Mouse (Mus musculus): Measurements from ENCODE around the gene Avil. TPM values are rescaled to one million over a fixed set of nuclear protein-coding genes. Genes with fewer than 3 reads are reported as not detected.
A peak's percentile ranks its signal among the peaks of the same experiment; 100 is the strongest.

The Avil gene
- polyA plus RNA-seq, 1 experiment from 2014 or later, result 0.55 TPM

GRCm38 (mm10) chr10:127062503-127062902, 62.0 kb downstream of the Avil start:
- H3K9me3 ChIP-seq (replicated peaks), result no peaks in the 10 kb centered on the region
- WGBS, result 66% methylated on average over 5 of the region's 5 CpGs
- peaks cover 26% of the 10 kb centered on the region for H3K36me3 ChIP-seq
- 0 out of 2 replicates have a peak overlapping the region, but pooled peaks have one; percentile 45 for H3K27ac ChIP-seq
- ATAC-seq (replicated peaks; ENCODE audit: insufficient number of reproducible peaks, insufficient read depth, low FRiP score, low read depth), result no peak
- H3K9ac ChIP-seq, result no peak overlapping the region
- no peak overlapping the region; the same call in 1 of the 2 replicates for H3K4me3 ChIP-seq
- H3K4me2 ChIP-seq, result no peak overlapping the region
- H3K4me1 ChIP-seq (replicated peaks), result peaks cover 37% of the 10 kb centered on the region
- peaks cover 48% of the 10 kb centered on the region for H3K27me3 ChIP-seq

GRCm38 (mm10) chr10:127063239-127063872, 62.8 kb downstream of the Avil start, which contains the start of gene Cdk4:
Gene Cdk4 (plus strand): TSS chr10:127063534.
- Histone ChIP-seq H3K9ac (peak within 1 kb of the TSS; percentile 93), H3K4me1 (replicated peaks) (peaks cover 38% of the 10 kb centered on the region), H3K36me3 (peaks cover 34% of the 10 kb centered on the region), H3K4me2 (peak within 1 kb of the TSS; percentile 80), H3K27me3 (peaks cover 40% of the 10 kb centered on the region), H3K27ac (peak within 1 kb of the TSS; percentile 86), H3K4me3 (peak within 1 kb of the TSS; percentile 80), H3K9me3 (replicated peaks) (no peaks in the 10 kb centered on the region)
- ATAC-seq (replicated peaks; ENCODE audit: insufficient number of reproducible peaks, insufficient read depth, low FRiP score, low read depth), result peak; percentile 90
- under 1% methylated on average over 46 of the region's 46 CpGs for WGBS

DNA sequence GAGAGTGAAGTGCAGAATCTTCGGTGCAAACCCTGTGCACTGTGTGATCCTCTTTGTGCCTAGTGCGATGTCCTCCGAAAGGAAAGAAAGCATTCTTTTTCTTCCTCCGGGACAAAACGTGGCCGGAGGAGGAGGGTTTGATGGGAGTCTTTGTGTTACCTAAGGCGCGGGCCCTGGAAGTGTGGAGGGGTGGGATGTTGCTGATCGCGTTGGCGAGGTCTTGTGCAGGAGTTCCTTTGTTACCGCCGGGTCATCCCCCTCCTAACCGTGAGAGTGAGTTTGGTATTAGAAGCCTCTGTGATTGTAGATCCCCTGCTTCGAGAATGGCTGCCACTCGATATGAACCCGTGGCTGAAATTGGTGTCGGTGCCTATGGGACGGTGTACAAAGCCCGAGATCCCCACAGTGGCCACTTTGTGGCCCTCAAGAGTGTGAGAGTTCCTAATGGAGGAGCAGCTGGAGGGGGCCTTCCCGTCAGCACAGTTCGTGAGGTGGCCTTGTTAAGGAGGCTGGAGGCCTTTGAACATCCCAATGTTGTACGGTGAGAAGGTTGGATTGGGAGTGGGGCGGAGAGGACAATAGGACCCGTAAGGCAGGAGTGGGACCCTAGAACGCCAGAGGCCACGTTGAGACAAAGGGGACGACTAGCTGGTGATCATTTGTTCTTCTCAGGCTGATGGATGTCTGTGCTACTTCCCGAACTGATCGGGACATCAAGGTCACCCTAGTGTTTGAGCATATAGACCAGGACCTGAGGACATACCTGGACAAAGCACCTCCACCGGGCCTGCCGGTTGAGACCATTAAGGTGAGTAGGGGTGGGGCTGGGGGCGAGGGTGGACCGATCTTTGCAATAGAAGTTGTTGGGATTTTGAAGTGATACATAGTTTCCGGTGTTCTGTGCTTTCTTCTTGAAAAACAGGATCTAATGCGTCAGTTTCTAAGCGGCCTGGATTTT, 63.7 kb downstream of the Avil start:
- 10% methylated on average over 37 of the region's 37 CpGs for WGBS
- Histone ChIP-seq H3K9ac (peak overlapping the region; percentile 93), H3K27ac (peak overlapping the region; percentile 86), H3K27me3 (peaks cover 32% of the 10 kb centered on the region), H3K4me1 (replicated peaks) (peaks cover 38% of the 10 kb centered on the region), H3K4me2 (peak overlapping the region; percentile 80), H3K36me3 (peaks cover 38% of the 10 kb centered on the region), H3K4me3 (peak overlapping the region; percentile 80), H3K9me3 (replicated peaks) (no peaks in the 10 kb centered on the region)
- no peak for ATAC-seq (replicated peaks; ENCODE audit: insufficient number of reproducible peaks, insufficient read depth, low FRiP score, low read depth)

DNA sequence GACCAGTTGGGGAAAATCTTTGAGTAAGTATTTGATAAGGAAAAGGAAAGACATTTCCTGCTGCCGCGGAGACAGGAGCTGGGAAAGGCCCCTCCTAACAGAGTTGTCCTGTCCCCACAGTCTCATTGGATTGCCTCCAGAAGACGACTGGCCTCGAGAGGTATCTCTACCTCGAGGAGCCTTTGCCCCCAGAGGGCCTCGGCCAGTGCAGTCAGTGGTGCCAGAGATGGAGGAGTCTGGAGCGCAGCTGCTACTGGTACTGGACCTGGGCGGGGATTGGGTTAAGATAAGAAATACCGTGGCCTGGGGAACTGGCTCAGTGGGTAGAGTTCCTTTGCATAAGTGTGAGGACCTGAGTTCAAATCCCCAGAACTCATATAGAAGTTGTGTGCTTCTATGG, 65.5 kb downstream of the Avil start:
- Histone ChIP-seq H3K4me3 (no peak overlapping the region), H3K9ac (no peak overlapping the region), H3K27ac (peak overlapping the region; percentile 28; the same call in 1 of the 2 replicates), H3K9me3 (replicated peaks) (no peaks in the 10 kb centered on the region), H3K4me1 (replicated peaks) (peaks cover 32% of the 10 kb centered on the region), H3K4me2 (no peak overlapping the region), H3K36me3 (peaks cover 38% of the 10 kb centered on the region), H3K27me3 (peaks cover 15% of the 10 kb centered on the region)
- no peak for ATAC-seq (replicated peaks; ENCODE audit: insufficient number of reproducible peaks, insufficient read depth, low FRiP score, low read depth)
- WGBS, result 58% methylated on average over 9 of the region's 9 CpGs

- Histone ChIP-seq H3K4me3 (no peak overlapping the region), H3K4me1 (replicated peaks) (peaks cover 36% of the 10 kb centered on the region), H3K4me2 (no peak overlapping the region), H3K27me3 (peaks cover 9% of the 10 kb centered on the region), H3K9me3 (replicated peaks) (no peaks in the 10 kb centered on the region), H3K9ac (no peak overlapping the region), H3K27ac (no peak overlapping the region), H3K36me3 (peaks cover 38% of the 10 kb centered on the region)
- 88% methylated on average over 14 of the region's 14 CpGs for WGBS
- no peak for ATAC-seq (replicated peaks; ENCODE audit: insufficient number of reproducible peaks, insufficient read depth, low FRiP score, low read depth)
These were observed 66.1 kb downstream of the Avil start for GRCm38 (mm10) chr10:127066519-127067018.

- H3K27ac ChIP-seq, result no peak overlapping the region
- peak overlapping the region; percentile 74 for H3K4me2 ChIP-seq
- no peak for ATAC-seq (replicated peaks; ENCODE audit: insufficient number of reproducible peaks, insufficient read depth, low FRiP score, low read depth)
- H3K9ac ChIP-seq, result peak overlapping the region; percentile 80
- no peaks in the 10 kb centered on the region for H3K9me3 ChIP-seq (replicated peaks)
- peaks cover 38% of the 10 kb centered on the region for H3K36me3 ChIP-seq
- no peaks in the 10 kb centered on the region for H3K27me3 ChIP-seq
- H3K4me3 ChIP-seq, result peak overlapping the region; percentile 78
- WGBS, result 71% methylated on average over 9 of the region's 9 CpGs
- peaks cover 32% of the 10 kb centered on the region for H3K4me1 ChIP-seq (replicated peaks)
These were observed 68.0 kb downstream of the Avil start for GRCm38 (mm10) chr10:127068360-127069038.

DNA sequence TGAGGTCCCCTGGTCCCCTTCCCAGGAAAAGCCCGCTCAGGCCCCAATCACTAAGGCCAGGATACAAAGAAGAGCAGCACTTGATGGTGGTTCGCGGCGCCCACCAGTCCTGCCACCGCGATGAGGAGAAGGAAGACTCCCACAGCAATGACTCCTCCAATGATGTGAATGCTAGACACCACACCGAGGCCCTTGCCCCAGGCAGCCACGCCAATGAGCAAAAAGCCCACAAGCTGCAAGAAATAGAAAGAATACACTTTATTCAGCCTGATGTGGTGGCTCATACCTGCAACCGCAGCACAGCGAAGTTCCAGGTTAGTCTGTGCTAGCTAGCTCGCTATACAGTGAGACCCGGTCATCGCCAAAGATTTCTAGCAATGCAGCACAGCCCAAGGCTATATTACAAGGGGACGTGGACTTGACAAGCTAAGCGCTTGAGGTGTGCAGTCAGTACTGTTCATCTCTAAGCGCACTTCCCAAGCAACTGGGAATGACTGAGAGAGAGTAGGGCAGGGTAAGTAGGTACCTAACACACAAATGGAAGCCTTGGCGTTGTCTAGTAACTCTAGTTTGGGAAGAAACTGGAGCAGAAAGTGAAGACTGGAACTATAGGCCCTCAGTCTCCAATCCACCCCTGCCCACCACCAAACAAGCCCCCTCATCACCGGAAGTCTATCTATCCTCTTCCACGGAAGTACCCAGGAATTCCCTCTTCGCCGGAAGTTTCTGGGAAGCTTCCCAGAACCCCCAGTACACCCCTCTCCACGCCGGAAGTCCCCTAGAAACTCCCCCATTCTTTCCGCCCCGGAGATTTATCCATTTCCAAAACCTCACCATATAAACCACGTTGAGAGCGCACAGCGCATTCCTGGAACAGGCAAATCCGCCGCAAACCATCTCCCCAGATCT, 69.0 kb downstream of the Avil start:
- no peaks in the 10 kb centered on the region for H3K9me3 ChIP-seq (replicated peaks)
- H3K36me3 ChIP-seq, result peaks cover 38% of the 10 kb centered on the region
- peak overlapping the region; percentile 78 for H3K4me3 ChIP-seq
- H3K4me2 ChIP-seq, result peak overlapping the region; percentile 74
- H3K4me1 ChIP-seq (replicated peaks), result peaks cover 30% of the 10 kb centered on the region
- H3K9ac ChIP-seq, result peak overlapping the region; percentile 80
- 5% methylated on average over 30 of the region's 30 CpGs for WGBS
- peak overlapping the region; percentile 89 for H3K27ac ChIP-seq
- ATAC-seq (replicated peaks; ENCODE audit: insufficient number of reproducible peaks, insufficient read depth, low FRiP score, low read depth), result peak; percentile 20; the same call in 1 of the 2 replicates
- H3K27me3 ChIP-seq, result no peaks in the 10 kb centered on the region

MicroRNAs encoded within 50 kb of the gene (microRNA counts, 519-probe panel; counts per million panel counts)
- microRNA mmu-miR-26a (2,644 counts per million, percentile 60 among the panel's probes with 10 or more counts), microRNA mmu-miR-546 (not detected)

Small RNA genes within 50 kb of the gene (microRNA-seq; reads per million reads assigned to microRNA genes)
- gene Mir26a-2, result 33.6 reads per million, percentile 37 among the genes with 10 or more reads in this experiment
- 0.63 reads per million for gene Mir546

Other genes starting within 250 kb of the Avil start
- gene Atp23, start 99.4 kb upstream of the Avil start, polyA plus RNA-seq (2015; fragmentation: Nextera tagmentation; extraction: Ambion mirVana), result 9.1 and 9.8 TPM in 2 replicates
- 35.0 and 47.8 TPM in 2 replicates for gene Ctdsp2, start 22.0 kb upstream of the Avil start, polyA plus RNA-seq (2015; fragmentation: Nextera tagmentation; extraction: Ambion mirVana)
- gene Tsfm, start 30.1 kb downstream of the Avil start, polyA plus RNA-seq (2015; fragmentation: Nextera tagmentation; extraction: Ambion mirVana), result 81.9 and 86.0 TPM in 2 replicates
- gene Mettl1, start 40.7 kb downstream of the Avil start, polyA plus RNA-seq (2015; fragmentation: Nextera tagmentation; extraction: Ambion mirVana), result 27.7 and 32.0 TPM in 2 replicates
- gene Eef1akmt3, start 40.8 kb downstream of the Avil start, polyA plus RNA-seq (2015; fragmentation: Nextera tagmentation; extraction: Ambion mirVana), result 0.30 and 0.42 TPM in 2 replicates
- gene Cyp27b1, start 47.5 kb downstream of the Avil start, polyA plus RNA-seq (2015; fragmentation: Nextera tagmentation; extraction: Ambion mirVana), result 0.08 and 0.13 TPM in 2 replicates
- 0.13 and 0.25 TPM in 2 replicates for gene March9, start 59.5 kb downstream of the Avil start, polyA plus RNA-seq (2015; fragmentation: Nextera tagmentation; extraction: Ambion mirVana)
- gene Cdk4, start 62.8 kb downstream of the Avil start, polyA plus RNA-seq (2015; fragmentation: Nextera tagmentation; extraction: Ambion mirVana), result 718 and 864 TPM in 2 replicates
- gene Tspan31, start 69.6 kb downstream of the Avil start, polyA plus RNA-seq (2015; fragmentation: Nextera tagmentation; extraction: Ambion mirVana), result 100 and 119 TPM in 2 replicates
- 0.62 TPM in 1 of 2 replicates, not detected in the other for gene Agap2, start 74.6 kb downstream of the Avil start, polyA plus RNA-seq (2015; fragmentation: Nextera tagmentation; extraction: Ambion mirVana)
- 48.5 and 61.8 TPM in 2 replicates for gene Os9, start 120.4 kb downstream of the Avil start, polyA plus RNA-seq (2015; fragmentation: Nextera tagmentation; extraction: Ambion mirVana)
- gene B4galnt1, start 164.5 kb downstream of the Avil start, polyA plus RNA-seq (2015; fragmentation: Nextera tagmentation; extraction: Ambion mirVana), result 1.5 and 5.7 TPM in 2 replicates
- gene Slc26a10, start 179.9 kb downstream of the Avil start, polyA plus RNA-seq (2015; fragmentation: Nextera tagmentation; extraction: Ambion mirVana), result 15.6 and 16.7 TPM in 2 replicates
- 24.7 and 32.5 TPM in 2 replicates for gene Arhgef25, start 189.4 kb downstream of the Avil start, polyA plus RNA-seq (2015; fragmentation: Nextera tagmentation; extraction: Ambion mirVana)
- 63.5 and 86.0 TPM in 2 replicates for gene Dtx3, start 195.0 kb downstream of the Avil start, polyA plus RNA-seq (2015; fragmentation: Nextera tagmentation; extraction: Ambion mirVana)
- 23.2 and 27.0 TPM in 2 replicates for gene Pip4k2c, start 210.9 kb downstream of the Avil start, polyA plus RNA-seq (2015; fragmentation: Nextera tagmentation; extraction: Ambion mirVana)